Mouse (Mus musculus): Measurements from ENCODE around the gene B4galnt2. TPM values are rescaled to one million over a fixed set of nuclear protein-coding genes. Genes with fewer than 3 reads are reported as not detected.

B4galnt2 gene
- polyA plus RNA-seq, 1 experiment from 2014 or later = 0.11 TPM

DNA sequence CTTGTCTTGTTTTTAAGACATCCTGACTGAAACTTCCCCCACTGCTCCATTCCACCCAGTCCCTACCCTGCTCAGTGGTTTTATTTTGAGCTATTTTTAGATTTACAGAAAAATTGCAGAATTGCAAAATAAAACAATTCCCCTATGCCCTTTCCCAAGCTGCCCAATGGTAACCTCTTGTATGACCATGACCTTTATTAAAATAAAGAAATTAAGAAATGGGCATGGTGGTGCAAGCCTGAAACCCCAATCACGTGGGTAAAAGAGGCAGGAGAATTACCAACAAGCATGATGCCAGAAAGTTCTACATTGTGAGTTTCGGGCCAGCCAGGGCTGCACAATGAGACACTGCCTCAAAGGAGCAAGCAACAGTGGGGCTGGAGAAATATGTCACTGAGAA is 63.8 kb downstream of the B4galnt2 start:
- WGBS = 73% methylated on average over 2 of the region's 2 CpGs
- Histone ChIP-seq H3K4me3 (ENCODE audit: control insufficient read depth in 1 of 2, insufficient read depth in 1 of 2, low read depth in 1 of 2, low read length in 2 of 2) (no peak overlapping the region), H3K27ac (replicated peaks in 1 of 2; ENCODE audit: control insufficient read depth in 1 of 2, insufficient read depth in 1 of 2, low read depth in 2 of 2, low read length in 2 of 2) (no peak overlapping the region), H3K4me1 (ENCODE audit: control insufficient read depth in 2 of 2, insufficient read depth in 2 of 2, low read length in 2 of 2) (no peaks in the 10 kb centered on the region), H3K36me3 (ENCODE audit: control insufficient read depth, insufficient read depth, low read length) (no peaks in the 10 kb centered on the region), H3K4me2 (ENCODE audit: low read length) (no peak overlapping the region), H3K9ac (ENCODE audit: low read length) (no peak overlapping the region), H3K27me3 (ENCODE audit: control insufficient read depth, insufficient read depth, low read length) (no peaks in the 10 kb centered on the region), H3K9me3 (ENCODE audit: control insufficient read depth, low read length) (no peaks in the 10 kb centered on the region)
- ATAC-seq (ENCODE audit: insufficient number of reproducible peaks, insufficient read depth, low FRiP score, low read depth) = no peak

DNA sequence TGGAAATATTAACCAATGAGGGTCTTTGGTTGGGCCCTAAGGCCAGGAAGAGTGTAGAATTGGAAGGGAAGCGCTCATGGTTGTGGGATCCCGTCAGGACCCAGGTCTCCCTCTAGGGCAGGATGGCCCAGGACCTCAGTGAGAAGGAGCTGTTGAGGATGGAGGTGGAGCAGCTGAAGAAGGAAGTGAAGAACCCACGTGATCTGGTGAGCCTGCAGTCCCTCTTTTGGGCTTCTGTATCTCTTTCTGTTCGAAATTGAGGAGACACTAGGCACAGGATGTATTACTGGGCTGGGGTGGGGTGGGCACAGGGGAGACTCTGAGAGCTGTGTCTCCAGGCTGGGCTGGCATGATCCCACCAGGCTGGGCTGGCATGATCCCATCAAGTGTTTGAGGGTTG is 69.8 kb downstream of the B4galnt2 start:
- Histone ChIP-seq H3K4me1 (ENCODE audit: control insufficient read depth in 2 of 2, insufficient read depth in 2 of 2, low read length in 2 of 2) (peaks cover 4 to 5% of the 10 kb centered on the region in 2 experiments; a peak in 1 of 4 replicates), H3K4me3 (ENCODE audit: control insufficient read depth in 1 of 2, insufficient read depth in 1 of 2, low read depth in 1 of 2, low read length in 2 of 2) (0 out of 4 replicates have a peak overlapping the region, but pooled peaks of 1 of the 2 experiments have one; percentile 20), H3K27ac (replicated peaks in 1 of 2; ENCODE audit: control insufficient read depth in 1 of 2, insufficient read depth in 1 of 2, low read depth in 2 of 2, low read length in 2 of 2) (no peak overlapping the region), H3K9me3 (ENCODE audit: control insufficient read depth, low read length) (no peaks in the 10 kb centered on the region), H3K36me3 (ENCODE audit: control insufficient read depth, insufficient read depth, low read length) (0 out of 2 replicates have a peak, but pooled peaks cover 3% of the 10 kb centered on the region), H3K27me3 (ENCODE audit: control insufficient read depth, insufficient read depth, low read length) (no peaks in the 10 kb centered on the region; the same call in 1 of the 2 replicates), H3K4me2 (ENCODE audit: low read length) (peak overlapping the region; percentile 52), H3K9ac (ENCODE audit: low read length) (no peak overlapping the region)
- 49% methylated on average over 4 of the region's 4 CpGs for WGBS
- ATAC-seq (ENCODE audit: insufficient number of reproducible peaks, insufficient read depth, low FRiP score, low read depth) = no peak

DNA sequence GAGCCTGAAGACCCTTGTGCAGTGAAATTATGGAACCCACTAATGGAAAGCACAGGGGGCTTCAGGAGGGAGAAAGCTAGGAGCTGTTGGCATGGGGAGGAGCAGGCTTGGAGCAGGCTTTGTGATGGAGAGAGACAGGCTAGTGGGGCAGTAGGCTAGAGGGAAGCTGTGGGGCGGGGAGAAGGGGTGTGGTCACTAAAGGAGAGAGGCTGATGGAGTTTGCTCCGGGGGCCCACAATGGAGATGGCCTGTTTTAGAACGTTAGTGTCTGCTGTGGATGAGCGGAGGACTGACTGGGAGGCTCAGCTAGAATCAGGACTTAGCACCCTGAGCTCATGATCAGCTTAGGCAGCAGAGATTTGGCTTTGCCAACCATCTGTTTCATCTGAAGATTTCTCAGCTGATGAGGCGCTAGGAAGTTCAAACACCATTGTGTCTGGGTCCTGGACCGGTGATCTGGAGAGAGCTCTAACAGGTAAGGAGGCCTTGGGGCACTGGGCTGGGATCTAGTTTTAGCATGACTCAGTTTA is 71.2 kb downstream of the B4galnt2 start:
- H3K9ac ChIP-seq (ENCODE audit: low read length) = peak overlapping the region; percentile 44; the same call in 1 of the 2 replicates
- H3K4me1 ChIP-seq (ENCODE audit: control insufficient read depth in 2 of 2, insufficient read depth in 2 of 2, low read length in 2 of 2) = peaks cover 4 to 5% of the 10 kb centered on the region in 2 experiments; a peak in 1 of 4 replicates
- WGBS = 33% methylated on average over 6 of the region's 6 CpGs
- ATAC-seq (ENCODE audit: insufficient number of reproducible peaks, insufficient read depth, low FRiP score, low read depth) = no peak
- 0 out of 2 replicates have a peak, but pooled peaks cover 3% of the 10 kb centered on the region for H3K36me3 ChIP-seq (ENCODE audit: control insufficient read depth, insufficient read depth, low read length)
- peak overlapping the region; percentile 52 for H3K4me2 ChIP-seq (ENCODE audit: low read length)
- H3K4me3 ChIP-seq (ENCODE audit: control insufficient read depth in 1 of 2, insufficient read depth in 1 of 2, low read depth in 1 of 2, low read length in 2 of 2) = peak overlapping the region; percentile 20 to 22; a peak in 2 of 4 replicates
- H3K27me3 ChIP-seq (ENCODE audit: control insufficient read depth, insufficient read depth, low read length) = no peaks in the 10 kb centered on the region; the same call in 1 of the 2 replicates
- H3K27ac ChIP-seq (replicated peaks in 1 of 2; ENCODE audit: control insufficient read depth in 1 of 2, insufficient read depth in 1 of 2, low read depth in 2 of 2, low read length in 2 of 2) = peak overlapping the region; percentile 72 to 82
- H3K9me3 ChIP-seq (ENCODE audit: control insufficient read depth, low read length) = no peaks in the 10 kb centered on the region

DNA sequence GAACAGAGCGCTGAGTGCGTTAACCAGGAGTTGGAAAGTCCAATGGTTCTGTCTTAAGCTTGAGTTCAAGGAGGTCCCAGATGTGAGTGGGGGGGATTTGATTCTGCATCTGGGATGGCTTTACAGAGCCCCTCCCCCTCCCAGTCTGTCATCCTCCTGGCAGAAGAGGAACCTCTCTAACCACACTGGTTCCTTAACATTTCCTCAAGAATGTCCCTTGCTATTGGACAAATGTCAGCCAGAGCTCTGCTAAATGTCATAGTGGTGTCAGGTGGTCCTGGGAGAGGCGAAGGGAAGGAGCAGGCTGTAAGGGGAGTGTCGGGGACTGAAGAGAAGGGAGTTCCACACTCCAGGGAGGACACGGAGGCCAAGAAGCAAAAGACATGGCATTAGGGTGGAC is 71.7 kb downstream of the B4galnt2 start:
- peak overlapping the region; percentile 52 for H3K4me2 ChIP-seq (ENCODE audit: low read length)
- 0 out of 2 replicates have a peak, but pooled peaks cover 3% of the 10 kb centered on the region for H3K36me3 ChIP-seq (ENCODE audit: control insufficient read depth, insufficient read depth, low read length)
- H3K27ac ChIP-seq (replicated peaks in 1 of 2; ENCODE audit: control insufficient read depth in 1 of 2, insufficient read depth in 1 of 2, low read depth in 2 of 2, low read length in 2 of 2) = peak overlapping the region; percentile 72 to 82
- 0 out of 2 replicates have a peak overlapping the region, but pooled peaks have one; percentile 16 for H3K9ac ChIP-seq (ENCODE audit: low read length)
- 0 out of 2 replicates have a peak, but pooled peaks have one; percentile 18 for ATAC-seq (ENCODE audit: insufficient number of reproducible peaks, insufficient read depth, low FRiP score, low read depth)
- WGBS = 43% methylated on average over 5 of the region's 5 CpGs
- peaks cover 4 to 11% of the 10 kb centered on the region in 2 experiments; a peak in 3 of 4 replicates for H3K4me1 ChIP-seq (ENCODE audit: control insufficient read depth in 2 of 2, insufficient read depth in 2 of 2, low read length in 2 of 2)
- no peaks in the 10 kb centered on the region for H3K9me3 ChIP-seq (ENCODE audit: control insufficient read depth, low read length)
- peak overlapping the region in 1 of 2 experiments; percentile 20; a peak in 1 of 4 replicates for H3K4me3 ChIP-seq (ENCODE audit: control insufficient read depth in 1 of 2, insufficient read depth in 1 of 2, low read depth in 1 of 2, low read length in 2 of 2)
- H3K27me3 ChIP-seq (ENCODE audit: control insufficient read depth, insufficient read depth, low read length) = no peaks in the 10 kb centered on the region; the same call in 1 of the 2 replicates

- peak within 1 kb of the TSS; percentile 68 for H3K9ac ChIP-seq (ENCODE audit: low read length)
- ATAC-seq (ENCODE audit: insufficient number of reproducible peaks, insufficient read depth, low FRiP score, low read depth) = peak; percentile 83
- WGBS = 10% methylated on average over 11 of the region's 11 CpGs
- peak within 1 kb of the TSS; percentile 52 for H3K4me2 ChIP-seq (ENCODE audit: low read length)
- H3K4me1 ChIP-seq (ENCODE audit: control insufficient read depth in 2 of 2, insufficient read depth in 2 of 2, low read length in 2 of 2) = peaks cover 8 to 18% of the 10 kb centered on the region in 2 experiments
- no peaks in the 10 kb centered on the region; the same call in 1 of the 2 replicates for H3K27me3 ChIP-seq (ENCODE audit: control insufficient read depth, insufficient read depth, low read length)
- H3K36me3 ChIP-seq (ENCODE audit: control insufficient read depth, insufficient read depth, low read length) = 0 out of 2 replicates have a peak, but pooled peaks cover 3% of the 10 kb centered on the region
- H3K9me3 ChIP-seq (ENCODE audit: control insufficient read depth, low read length) = no peaks in the 10 kb centered on the region
- peak within 1 kb of the TSS; percentile 72 to 82 for H3K27ac ChIP-seq (replicated peaks in 1 of 2; ENCODE audit: control insufficient read depth in 1 of 2, insufficient read depth in 1 of 2, low read depth in 2 of 2, low read length in 2 of 2)
- H3K4me3 ChIP-seq (ENCODE audit: control insufficient read depth in 1 of 2, insufficient read depth in 1 of 2, low read depth in 1 of 2, low read length in 2 of 2) = peak within 1 kb of the TSS; percentile 42
Measured at GRCm38 (mm10) chr11:95842074-95842681, 72.5 kb downstream of the B4galnt2 start, which contains the start of gene Abi3. TSS of gene Abi3 (minus strand) at chr11:95842476.

GRCm38 (mm10) chr11:95841498-95841830 is 73.2 kb downstream of the B4galnt2 start:
- Histone ChIP-seq H3K4me1 (ENCODE audit: control insufficient read depth in 2 of 2, insufficient read depth in 2 of 2, low read length in 2 of 2) (peaks cover 15 to 26% of the 10 kb centered on the region in 2 experiments), H3K9me3 (ENCODE audit: control insufficient read depth, low read length) (no peaks in the 10 kb centered on the region), H3K27me3 (ENCODE audit: control insufficient read depth, insufficient read depth, low read length) (no peaks in the 10 kb centered on the region; the same call in 1 of the 2 replicates), H3K27ac (replicated peaks in 1 of 2; ENCODE audit: control insufficient read depth in 1 of 2, insufficient read depth in 1 of 2, low read depth in 2 of 2, low read length in 2 of 2) (peak overlapping the region; percentile 63 to 82), H3K36me3 (ENCODE audit: control insufficient read depth, insufficient read depth, low read length) (0 out of 2 replicates have a peak, but pooled peaks cover 3% of the 10 kb centered on the region), H3K4me2 (ENCODE audit: low read length) (peak overlapping the region; percentile 52), H3K9ac (ENCODE audit: low read length) (peak overlapping the region; percentile 68), H3K4me3 (ENCODE audit: control insufficient read depth in 1 of 2, insufficient read depth in 1 of 2, low read depth in 1 of 2, low read length in 2 of 2) (peak overlapping the region; percentile 42)
- ATAC-seq (ENCODE audit: insufficient number of reproducible peaks, insufficient read depth, low FRiP score, low read depth) = no peak
- WGBS = 47% methylated on average over 10 of the region's 10 CpGs

DNA sequence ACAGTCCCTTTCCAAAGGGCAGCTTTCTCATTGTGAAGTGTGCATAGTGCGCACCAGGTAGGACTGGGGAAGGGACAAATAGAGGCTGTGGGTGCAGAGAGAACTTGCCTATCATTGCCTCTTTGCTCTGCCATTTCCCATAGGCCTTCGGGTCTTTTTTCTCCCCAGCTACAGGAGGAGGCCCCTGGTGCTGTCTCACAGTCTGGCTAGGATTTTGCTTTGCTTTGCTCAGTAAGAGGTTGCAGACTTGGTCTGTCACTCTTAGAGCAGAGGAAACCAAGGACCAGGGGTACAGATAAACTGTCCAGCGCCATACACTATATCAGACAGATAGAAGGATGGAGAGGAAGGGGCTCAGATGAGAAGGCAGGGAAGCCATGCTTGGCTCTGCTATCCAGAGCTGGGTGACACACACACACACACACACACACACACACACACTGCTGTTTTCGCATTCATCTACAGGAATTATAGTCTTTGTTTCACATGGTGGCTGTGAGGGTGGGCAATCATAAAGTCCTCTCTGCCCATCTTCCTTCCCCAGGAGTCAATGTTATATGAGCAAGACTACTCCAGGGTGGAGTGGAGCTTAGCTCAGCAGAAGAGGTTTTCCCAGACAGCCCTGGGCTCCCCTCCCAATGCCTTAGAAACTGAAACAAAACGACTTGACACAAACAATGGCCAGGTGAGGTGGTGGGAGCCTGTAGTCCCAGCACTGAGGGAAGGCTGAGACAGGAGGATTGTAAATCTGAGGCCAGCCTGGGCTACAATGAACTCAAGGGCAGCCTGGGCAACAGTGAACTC is 73.8 kb downstream of the B4galnt2 start:
- peak overlapping the region; percentile 42 for H3K4me3 ChIP-seq (ENCODE audit: control insufficient read depth in 1 of 2, insufficient read depth in 1 of 2, low read depth in 1 of 2, low read length in 2 of 2)
- no peaks in the 10 kb centered on the region for H3K9me3 ChIP-seq (ENCODE audit: control insufficient read depth, low read length)
- 0 out of 2 replicates have a peak, but pooled peaks cover 3% of the 10 kb centered on the region for H3K36me3 ChIP-seq (ENCODE audit: control insufficient read depth, insufficient read depth, low read length)
- 55% methylated on average over 5 of the region's 5 CpGs for WGBS
- H3K27me3 ChIP-seq (ENCODE audit: control insufficient read depth, insufficient read depth, low read length) = no peaks in the 10 kb centered on the region; the same call in 1 of the 2 replicates
- no peak for ATAC-seq (ENCODE audit: insufficient number of reproducible peaks, insufficient read depth, low FRiP score, low read depth)
- peak overlapping the region; percentile 52 for H3K4me2 ChIP-seq (ENCODE audit: low read length)
- H3K27ac ChIP-seq (replicated peaks in 1 of 2; ENCODE audit: control insufficient read depth in 1 of 2, insufficient read depth in 1 of 2, low read depth in 2 of 2, low read length in 2 of 2) = peak overlapping the region; percentile 63 to 82
- peak overlapping the region; percentile 68 for H3K9ac ChIP-seq (ENCODE audit: low read length)
- peaks cover 21 to 31% of the 10 kb centered on the region in 2 experiments for H3K4me1 ChIP-seq (ENCODE audit: control insufficient read depth in 2 of 2, insufficient read depth in 2 of 2, low read length in 2 of 2)

Measured in heart, embryonic 14.5 days (tissue).